Mouse (Mus musculus): Measurements from ENCODE around the gene Bfsp1. TPM values are rescaled to one million over a fixed set of nuclear protein-coding genes. Genes with fewer than 3 reads are reported as not detected.

Bfsp1 gene
- not detected in 2 replicates for total RNA-seq (2014; fragmentation: Nextera tagmentation)
- total RNA-seq (2017), result 0.13 TPM in 1 of 2 replicates, not detected in the other

GRCm38 (mm10) chr2:143862484-143863231 is at the start of gene Bfsp1:
Gene Bfsp1, minus strand, starts transcription at chr2:143863173.
- peak; percentile 52 for ATAC-seq (replicated peaks; ENCODE audit: poor library complexity, severe bottlenecking)

GRCm38 (mm10) chr2:143912199-143912598 is 49.2 kb upstream of the Bfsp1 start:
- no peak for ATAC-seq (replicated peaks; ENCODE audit: poor library complexity, severe bottlenecking)

GRCm38 (mm10) chr2:143909230-143909629 is 46.3 kb upstream of the Bfsp1 start:
- ATAC-seq (replicated peaks; ENCODE audit: poor library complexity, severe bottlenecking), result no peak

GRCm38 (mm10) chr2:143904896-143905295 is 41.9 kb upstream of the Bfsp1 start:
- ATAC-seq (replicated peaks; ENCODE audit: poor library complexity, severe bottlenecking), result no peak

- ATAC-seq (replicated peaks; ENCODE audit: poor library complexity, severe bottlenecking), result peak; percentile 46
Measured at GRCm38 (mm10) chr2:143903376-143904045, 40.5 kb upstream of the Bfsp1 start.

GRCm38 (mm10) chr2:143900821-143901351 is 37.9 kb upstream of the Bfsp1 start:
- ATAC-seq (replicated peaks; ENCODE audit: poor library complexity, severe bottlenecking), result no peak

GRCm38 (mm10) chr2:143899470-143900220 is 36.7 kb upstream of the Bfsp1 start:
- peak; percentile 64 for ATAC-seq (replicated peaks; ENCODE audit: poor library complexity, severe bottlenecking)

GRCm38 (mm10) chr2:143891302-143892048 is 28.5 kb upstream of the Bfsp1 start:
- ATAC-seq (replicated peaks; ENCODE audit: poor library complexity, severe bottlenecking), result peak; percentile 72

GRCm38 (mm10) chr2:143889860-143890433 is 27.0 kb upstream of the Bfsp1 start:
- no peak for ATAC-seq (replicated peaks; ENCODE audit: poor library complexity, severe bottlenecking)

- ATAC-seq (replicated peaks; ENCODE audit: poor library complexity, severe bottlenecking), result peak; percentile 74
Measured at GRCm38 (mm10) chr2:143889131-143889859, 26.3 kb upstream of the Bfsp1 start.

GRCm38 (mm10) chr2:143882606-143883288 is 19.8 kb upstream of the Bfsp1 start:
- no peak for ATAC-seq (replicated peaks; ENCODE audit: poor library complexity, severe bottlenecking)

GRCm38 (mm10) chr2:143882002-143882401 is 19.0 kb upstream of the Bfsp1 start:
- no peak for ATAC-seq (replicated peaks; ENCODE audit: poor library complexity, severe bottlenecking)

- ATAC-seq (replicated peaks; ENCODE audit: poor library complexity, severe bottlenecking), result no peak
Measured at GRCm38 (mm10) chr2:143879311-143879710, 16.3 kb upstream of the Bfsp1 start.

GRCm38 (mm10) chr2:143876929-143877632 is 14.1 kb upstream of the Bfsp1 start:
- ATAC-seq (replicated peaks; ENCODE audit: poor library complexity, severe bottlenecking), result peak; percentile 93

- ATAC-seq (replicated peaks; ENCODE audit: poor library complexity, severe bottlenecking), result no peak
Measured at GRCm38 (mm10) chr2:143876026-143876425, 13.1 kb upstream of the Bfsp1 start.

GRCm38 (mm10) chr2:143870936-143871688 is 8.1 kb upstream of the Bfsp1 start:
- no peak for ATAC-seq (replicated peaks; ENCODE audit: poor library complexity, severe bottlenecking)

GRCm38 (mm10) chr2:143867326-143867725 is 4.4 kb upstream of the Bfsp1 start:
- peak; percentile 95 for ATAC-seq (replicated peaks; ENCODE audit: poor library complexity, severe bottlenecking)
